Mouse (Mus musculus) neural tube, embryonic 13.5 days (tissue): ENCODE results near the gene Nuak2. TPM values are rescaled to one million over a fixed set of nuclear protein-coding genes. Genes with fewer than 3 reads are reported as not detected.

ENCODE experiments used
- ATAC-seq: fragments of 200-750 bp; cut with Nextera tagmentation; 2 replicates; pipeline ENCODE4 v1.8.0; 2017; ENCODE audit warnings: low read depth, mild to moderate bottlenecking, moderate TSS enrichment, moderate library complexity
- H3K27ac ChIP-seq: fragments of 300-500 bp; sonication (generic); replicated peaks from 2 replicates; pipeline ENCODE4 v1.5.1; 2015; ENCODE audit warnings: moderate library complexity, mild to moderate bottlenecking, inconsistent platforms
- H3K27me3 ChIP-seq: fragments of 300-500 bp; sonication (generic); 2 replicates; pipeline ENCODE4 v1.6.1; 2015; ENCODE audit warnings: mild to moderate bottlenecking, inconsistent platforms
- H3K36me3 ChIP-seq: fragments of 300-500 bp; sonication (generic); 2 replicates; pipeline ENCODE4 v1.6.1; 2015; ENCODE audit warnings: mild to moderate bottlenecking, inconsistent platforms
- H3K4me1 ChIP-seq: fragments of 300-500 bp; sonication (generic); replicated peaks from 2 replicates; pipeline ENCODE4 v1.6.1; 2015; ENCODE audit warnings: inconsistent platforms
- H3K4me2 ChIP-seq: fragments of 300-500 bp; sonication (generic); 2 replicates; pipeline ENCODE4 v1.6.1; 2015; ENCODE audit warnings: inconsistent platforms, mild to moderate bottlenecking, moderate library complexity
- H3K4me3 ChIP-seq: fragments of 300-500 bp; sonication (generic); 2 replicates; pipeline ENCODE4 v1.5.1; 2015; ENCODE audit warnings: mild to moderate bottlenecking, inconsistent platforms
- H3K9ac ChIP-seq: fragments of 300-500 bp; sonication (generic); 2 replicates; pipeline ENCODE4 v1.6.1; 2015; ENCODE audit warnings: moderate library complexity, mild to moderate bottlenecking, inconsistent platforms
- H3K9me3 ChIP-seq: fragments of 300-500 bp; sonication (generic); 2 replicates; pipeline ENCODE4 v1.6.1; 2016; ENCODE audit warnings: inconsistent platforms
- WGBS: fragments of 180-500 bp; shearing (Covaris S2); methylation state at CpG from one replicate; pipeline ENCODE4 v1.1.7; 2015; 5-methylcytosine and 5-hydroxymethylcytosine counted together
- polyA plus RNA-seq: library from polyadenylated mRNA; unstranded; fragments of >200 nt; fragmentation: Nextera tagmentation; extraction: Ambion mirVana; gene quantifications from 2 replicates; pipeline ENCODE4 v1.2.1, GENCODE M21; 2015

Gene Nuak2
- polyA plus RNA-seq, 1 experiment from 2014 or later, result 9.0 TPM

DNA sequence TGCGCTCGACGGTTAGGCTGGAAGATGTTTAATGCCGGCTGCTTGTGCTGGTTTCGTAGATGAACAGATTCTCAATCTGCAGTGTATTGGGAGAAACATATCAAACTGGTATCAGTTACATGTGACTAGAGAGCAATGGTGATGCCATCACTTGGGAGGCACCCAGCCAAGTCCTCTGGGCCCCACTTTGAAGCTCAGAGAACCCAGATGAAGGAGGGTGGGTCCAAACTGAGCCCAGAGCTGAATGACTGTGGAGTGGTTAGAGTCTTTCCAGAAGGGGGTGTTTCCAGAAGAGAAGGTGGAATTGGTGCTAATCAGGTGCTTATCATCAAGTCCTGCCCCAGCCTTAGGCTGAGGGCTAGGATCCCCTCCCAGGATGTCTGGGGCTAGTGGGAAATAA, 14.7 kb upstream of the Nuak2 start:
- Histone ChIP-seq H3K36me3 (peaks cover 5% of the 10 kb centered on the region; the same call in 1 of the 2 replicates), H3K4me2 (peak overlapping the region; percentile 10; the same call in 1 of the 2 replicates), H3K27me3 (peaks cover 21% of the 10 kb centered on the region), H3K4me3 (no peak overlapping the region), H3K27ac (no peak overlapping the region), H3K4me1 (peaks cover 47% of the 10 kb centered on the region), H3K9ac (no peak overlapping the region), H3K9me3 (no peaks in the 10 kb centered on the region)
- 69% methylated on average over 5 of the region's 5 CpGs for WGBS
- no peak for ATAC-seq

DNA sequence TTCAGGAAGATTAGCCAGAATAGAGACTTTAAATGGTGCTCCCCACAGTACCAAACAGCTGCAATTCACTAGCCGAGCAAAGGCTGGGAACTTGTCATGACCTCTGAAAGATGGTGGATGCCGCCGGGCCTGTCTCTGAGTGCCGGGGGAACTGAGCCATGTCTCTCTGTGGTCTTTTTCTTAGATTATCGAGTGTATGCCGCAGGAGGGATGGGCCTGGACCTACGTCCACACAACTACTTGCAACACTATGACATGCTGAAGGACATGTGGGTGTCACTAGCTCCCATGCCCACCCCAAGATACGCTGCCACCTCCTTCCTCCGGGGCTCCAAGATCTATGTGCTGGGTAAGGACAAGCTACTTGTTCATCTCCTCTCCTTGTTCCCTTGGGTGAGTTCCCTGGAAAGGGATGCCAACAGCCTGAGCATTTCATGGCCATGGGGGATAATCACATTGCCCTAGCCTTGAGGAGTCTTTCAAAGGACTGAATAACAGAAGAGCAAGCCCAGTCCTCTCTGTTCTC, 13.5 kb upstream of the Nuak2 start:
- Histone ChIP-seq H3K9ac (no peak overlapping the region), H3K9me3 (no peaks in the 10 kb centered on the region), H3K4me2 (no peak overlapping the region), H3K27me3 (peaks cover 19% of the 10 kb centered on the region), H3K4me3 (no peak overlapping the region), H3K27ac (no peak overlapping the region), H3K36me3 (peaks cover 5% of the 10 kb centered on the region; the same call in 1 of the 2 replicates), H3K4me1 (peaks cover 47% of the 10 kb centered on the region)
- WGBS, result 82% methylated on average over 9 of the region's 9 CpGs
- ATAC-seq, result no peak

GRCm38 (mm10) chr1:132304618-132305214, 11.2 kb upstream of the Nuak2 start:
- H3K27ac ChIP-seq, result no peak overlapping the region
- H3K9ac ChIP-seq, result no peak overlapping the region
- ATAC-seq, result no peak
- H3K4me3 ChIP-seq, result no peak overlapping the region
- H3K36me3 ChIP-seq, result peaks cover 5% of the 10 kb centered on the region; the same call in 1 of the 2 replicates
- H3K9me3 ChIP-seq, result no peaks in the 10 kb centered on the region
- peaks cover 31% of the 10 kb centered on the region for H3K4me1 ChIP-seq
- no peak overlapping the region for H3K4me2 ChIP-seq
- 30% methylated on average over 9 of the region's 9 CpGs for WGBS
- peaks cover 11% of the 10 kb centered on the region for H3K27me3 ChIP-seq

DNA sequence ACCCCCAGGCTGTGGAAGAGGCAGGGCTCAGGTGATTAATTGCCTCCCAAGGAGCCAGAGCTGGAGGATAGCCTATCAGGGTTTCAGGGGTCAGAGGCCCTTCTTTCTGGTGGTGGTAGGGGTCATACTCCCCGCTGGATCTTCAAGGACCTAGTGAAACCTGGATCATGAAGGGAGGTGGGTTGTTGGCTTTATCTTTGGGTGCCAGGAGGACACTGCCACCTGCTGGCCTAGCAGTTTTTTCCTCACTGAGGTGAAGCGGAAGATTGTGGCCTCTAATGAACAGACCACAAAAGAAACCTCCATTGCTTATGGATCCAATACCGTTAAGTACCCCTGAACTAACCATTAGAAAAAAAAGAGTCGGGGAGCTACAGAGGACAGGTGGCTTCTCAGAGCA, 9.8 kb upstream of the Nuak2 start:
- Histone ChIP-seq H3K4me1 (peaks cover 24% of the 10 kb centered on the region), H3K27me3 (0 out of 2 replicates have a peak, but pooled peaks cover 4% of the 10 kb centered on the region)
- ATAC-seq, result no peak

DNA sequence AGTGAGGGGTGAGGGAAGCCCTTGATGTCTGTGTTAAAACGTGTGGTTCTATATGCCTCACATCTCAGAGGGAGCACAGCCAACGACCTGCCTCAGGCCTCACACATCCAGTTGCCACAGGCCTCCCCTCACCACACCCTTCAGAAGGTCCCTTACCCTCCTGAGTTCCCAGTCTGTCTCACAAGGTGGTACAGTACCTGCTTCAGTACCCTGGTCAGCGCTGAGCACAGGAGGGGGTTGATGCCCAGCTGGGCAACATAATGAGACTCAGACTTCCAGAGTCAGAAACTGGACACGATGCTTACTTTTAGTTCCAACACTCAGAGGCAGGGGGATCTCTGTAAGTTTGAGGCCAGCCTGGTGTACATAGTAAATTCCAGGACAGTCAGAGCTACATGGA, 9.1 kb upstream of the Nuak2 start:
- 25% methylated on average over 4 of the region's 4 CpGs for WGBS
- Histone ChIP-seq H3K4me2 (no peak overlapping the region), H3K27me3 (0 out of 2 replicates have a peak, but pooled peaks cover 5% of the 10 kb centered on the region), H3K4me1 (peaks cover 18% of the 10 kb centered on the region), H3K36me3 (peaks cover 5% of the 10 kb centered on the region; the same call in 1 of the 2 replicates), H3K9ac (no peak overlapping the region), H3K4me3 (no peak overlapping the region), H3K27ac (no peak overlapping the region), H3K9me3 (no peaks in the 10 kb centered on the region)
- no peak for ATAC-seq

More for the DNA sequence above, 9.8 kb upstream of the Nuak2 start:
- Histone ChIP-seq H3K36me3 (peaks cover 5% of the 10 kb centered on the region; the same call in 1 of the 2 replicates), H3K27ac (no peak overlapping the region), H3K4me2 (no peak overlapping the region), H3K9ac (no peak overlapping the region), H3K9me3 (no peaks in the 10 kb centered on the region), H3K4me3 (no peak overlapping the region)
- WGBS, result 45% methylated on average over 4 of the region's 4 CpGs

DNA sequence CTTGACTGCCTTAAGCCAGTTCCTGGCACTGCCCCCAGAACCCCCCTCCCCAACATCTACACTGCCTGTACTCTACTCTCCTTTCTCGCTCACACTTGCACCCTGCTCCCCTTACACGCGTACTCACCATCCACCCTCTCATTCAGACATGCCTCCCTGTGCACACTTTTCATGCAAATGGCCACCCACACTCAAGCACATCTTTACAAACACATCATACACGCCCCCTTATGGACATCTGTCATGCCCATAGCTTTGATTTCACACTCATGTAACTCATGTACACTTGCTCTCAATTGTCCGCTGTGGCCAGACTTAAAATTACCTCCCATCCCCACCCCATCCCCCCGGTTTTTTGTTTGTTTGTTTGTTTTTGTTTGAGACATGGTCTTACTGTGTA, 8.0 kb upstream of the Nuak2 start:
- H3K4me3 ChIP-seq, result no peak overlapping the region
- WGBS, result 84% methylated on average over 6 of the region's 6 CpGs
- H3K9ac ChIP-seq, result no peak overlapping the region
- no peaks in the 10 kb centered on the region for H3K9me3 ChIP-seq
- no peak overlapping the region for H3K4me2 ChIP-seq
- peaks cover 12% of the 10 kb centered on the region for H3K4me1 ChIP-seq
- ATAC-seq, result no peak
- peaks cover 5% of the 10 kb centered on the region; the same call in 1 of the 2 replicates for H3K36me3 ChIP-seq
- H3K27me3 ChIP-seq, result 0 out of 2 replicates have a peak, but pooled peaks cover 7% of the 10 kb centered on the region
- no peak overlapping the region for H3K27ac ChIP-seq

DNA sequence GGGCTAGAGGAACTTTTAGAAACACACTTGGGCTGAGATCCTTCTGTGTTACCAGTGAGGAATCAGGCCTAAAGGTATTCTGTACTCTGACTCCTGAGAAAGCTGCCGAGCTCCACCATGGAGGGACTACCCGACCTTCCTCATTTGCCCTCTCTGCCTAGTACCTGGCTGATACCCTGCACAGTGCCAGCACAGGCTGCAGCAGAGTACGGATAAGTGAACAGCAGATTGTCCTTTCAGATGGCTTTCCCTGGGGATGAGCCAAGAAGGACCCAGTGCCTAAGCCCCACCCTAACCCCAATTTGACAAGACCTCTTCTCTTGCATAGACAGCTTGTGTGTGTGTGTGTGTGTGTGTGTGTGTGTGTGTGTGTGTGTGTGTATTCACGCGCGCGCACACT, 7.3 kb upstream of the Nuak2 start:
- Histone ChIP-seq H3K27ac (no peak overlapping the region), H3K9me3 (no peaks in the 10 kb centered on the region)

GRCm38 (mm10) chr1:132310754-132311153, 5.2 kb upstream of the Nuak2 start:
- no peak for ATAC-seq
- Histone ChIP-seq H3K4me3 (no peak overlapping the region), H3K36me3 (no peaks in the 10 kb centered on the region), H3K9me3 (no peaks in the 10 kb centered on the region), H3K27me3 (peaks cover 13% of the 10 kb centered on the region), H3K4me1 (peaks cover 11% of the 10 kb centered on the region), H3K4me2 (no peak overlapping the region), H3K9ac (no peak overlapping the region), H3K27ac (no peak overlapping the region)
- 76% methylated on average over 7 of the region's 7 CpGs for WGBS

More for the DNA sequence above, 7.3 kb upstream of the Nuak2 start:
- 86% methylated on average over 7 of the region's 7 CpGs for WGBS
- Histone ChIP-seq H3K27me3 (0 out of 2 replicates have a peak, but pooled peaks cover 7% of the 10 kb centered on the region), H3K9ac (no peak overlapping the region), H3K4me3 (no peak overlapping the region), H3K36me3 (peaks cover 5% of the 10 kb centered on the region; the same call in 1 of the 2 replicates), H3K4me1 (peaks cover 12% of the 10 kb centered on the region), H3K4me2 (no peak overlapping the region)
- ATAC-seq, result no peak

- Histone ChIP-seq H3K36me3 (no peaks in the 10 kb centered on the region), H3K27me3 (peaks cover 13% of the 10 kb centered on the region), H3K9me3 (no peaks in the 10 kb centered on the region), H3K4me3 (no peak overlapping the region), H3K9ac (no peak overlapping the region), H3K27ac (no peak overlapping the region), H3K4me1 (peaks cover 15% of the 10 kb centered on the region), H3K4me2 (no peak overlapping the region)
- no peak for ATAC-seq
- WGBS, result 74% methylated on average over 10 of the region's 10 CpGs
These were observed 4.6 kb upstream of the Nuak2 start for GRCm38 (mm10) chr1:132311174-132311859.

GRCm38 (mm10) chr1:132312043-132312442, 3.9 kb upstream of the Nuak2 start:
- no peak overlapping the region for H3K9ac ChIP-seq

GRCm38 (mm10) chr1:132312703-132313102, 3.2 kb upstream of the Nuak2 start:
- Histone ChIP-seq H3K4me3 (no peak overlapping the region), H3K4me1 (peaks cover 29% of the 10 kb centered on the region), H3K9ac (no peak overlapping the region), H3K4me2 (no peak overlapping the region), H3K27ac (no peak overlapping the region), H3K27me3 (peaks cover 9% of the 10 kb centered on the region), H3K9me3 (no peaks in the 10 kb centered on the region), H3K36me3 (no peaks in the 10 kb centered on the region)
- ATAC-seq, result 0 out of 2 replicates have a peak, but pooled peaks have one; percentile 7
- WGBS, result 67% methylated on average over 3 of the region's 3 CpGs

More at GRCm38 (mm10) chr1:132312043-132312442, 3.9 kb upstream of the Nuak2 start:
- ATAC-seq, result no peak
- Histone ChIP-seq H3K27ac (no peak overlapping the region), H3K4me1 (peaks cover 22% of the 10 kb centered on the region), H3K9me3 (no peaks in the 10 kb centered on the region), H3K27me3 (peaks cover 13% of the 10 kb centered on the region), H3K4me2 (no peak overlapping the region), H3K36me3 (no peaks in the 10 kb centered on the region), H3K4me3 (no peak overlapping the region)
- 73% methylated on average over 2 of the region's 2 CpGs for WGBS

DNA sequence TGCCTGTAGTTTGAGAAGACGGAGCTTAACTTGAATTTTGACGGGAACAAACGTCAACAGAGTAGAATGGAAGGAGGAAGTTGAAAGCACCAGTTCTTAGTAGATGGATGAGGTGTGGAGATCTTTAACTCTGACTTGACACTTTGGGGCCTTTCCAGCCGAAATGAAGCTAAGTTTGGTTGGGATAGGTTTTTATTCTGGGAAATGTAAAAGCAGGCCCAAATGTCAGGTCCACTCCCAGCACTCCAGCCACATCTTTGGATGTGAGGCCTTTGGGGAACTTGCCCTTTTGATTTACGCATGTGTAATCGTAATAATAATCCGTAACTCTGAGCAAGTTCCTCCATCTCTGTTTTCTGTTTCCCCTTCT, 684 bp downstream of the Nuak2 start:
- Histone ChIP-seq H3K36me3 (no peaks in the 10 kb centered on the region), H3K4me3 (peak overlapping the region; percentile 75), H3K4me1 (peaks cover 60% of the 10 kb centered on the region), H3K9ac (peak overlapping the region; percentile 85), H3K27me3 (peaks cover 9% of the 10 kb centered on the region), H3K4me2 (peak overlapping the region; percentile 91), H3K9me3 (no peaks in the 10 kb centered on the region), H3K27ac (peak overlapping the region; percentile 67; the same call in 1 of the 2 replicates)
- no peak for ATAC-seq
- 15% methylated on average over 7 of the region's 7 CpGs for WGBS
